18 mouse cellular contexts compared by ENCODE assay signal in genomic region chr6:142718167-142718566, GRCm38 (mm10). TPM values are rescaled to one million over a fixed set of nuclear protein-coding genes. Genes with fewer than 3 reads are reported as not detected.
DNase-seq lines count a peak whose midpoint lies in the region; ATAC-seq and TF ChIP-seq lines count a peak whose summit lies in the region.
"Had no signal": no experiment of that assay in that cellular context is flagged by ENCODE, and none has a peak within 500 bp of the region (broad histone marks: within the 10 kb centered on the region; RNA-seq: fewer than 3 reads in every experiment).

No protein-coding gene starts in this region.

- H3K9ac ChIP-seq in midbrain, postnatal 0 days (replicated peaks; ENCODE audit: low read length, poor library complexity, severe bottlenecking): no peak overlapping the region
- no peak overlapping the region for H3K9ac ChIP-seq in midbrain, embryonic 15.5 days
- H3K9ac ChIP-seq in liver, embryonic 14.5 days (replicated peaks): no peak overlapping the region
- H3K9ac ChIP-seq: liver, embryonic 15.5 days had no signal

- no peak overlapping the region for H3K4me2 ChIP-seq in midbrain, postnatal 0 days (ENCODE audit: low read depth, low read length, poor library complexity, severe bottlenecking)
- no peak overlapping the region for H3K4me2 ChIP-seq in midbrain, embryonic 15.5 days
- no peak overlapping the region for H3K4me2 ChIP-seq in liver, embryonic 14.5 days (ENCODE audit: low read depth)
- H3K4me2 ChIP-seq: liver, embryonic 15.5 days had no signal

- H3K27me3 ChIP-seq in midbrain, postnatal 0 days (ENCODE audit: insufficient read depth, low read length): no peaks in the 10 kb centered on the region
- no peaks in the 10 kb centered on the region for H3K27me3 ChIP-seq in midbrain, embryonic 15.5 days (replicated peaks)
- H3K27me3 ChIP-seq in liver, embryonic 14.5 days (ENCODE audit: control insufficient read depth, insufficient read depth, low read length): no peaks in the 10 kb centered on the region
- H3K27me3 ChIP-seq: liver, embryonic 15.5 days had no signal

- WGBS in midbrain, postnatal 0 days: 69% methylated on average over 7 of the region's 7 CpGs
- WGBS in midbrain, embryonic 15.5 days: 75% methylated on average over 7 of the region's 7 CpGs
- 58% methylated on average over 7 of the region's 7 CpGs for WGBS in liver, embryonic 14.5 days (ENCODE audit: insufficient replicate concordance)

- H3K4me3 ChIP-seq in gastrocnemius, adult 2 months: no peak overlapping the region
- H3K4me3 ChIP-seq in midbrain, postnatal 0 days (ENCODE audit: low read depth, low read length): no peak overlapping the region
- no peak overlapping the region for H3K4me3 ChIP-seq in midbrain, embryonic 15.5 days
- H3K4me3 ChIP-seq in liver, embryonic 14.5 days (ENCODE audit: insufficient read depth in 1 of 2, low read depth in 2 of 2, low read length in 2 of 2): no peak overlapping the region
- H3K4me3 ChIP-seq: erythroblast, embryonic 14.5 days; liver, embryonic 15.5 days; megakaryocyte, embryonic 14.5 days had no signal

- no peak for DNase-seq in gastrocnemius, adult 2 months
- DNase-seq in gastrocnemius, postnatal 14 days: no peak
- DNase-seq in midbrain, postnatal 0 days (ENCODE audit: low spot score): no peak
- DNase-seq in liver, embryonic 14.5 days (ENCODE audit: low read depth in 3 of 3, low spot score in 3 of 3): no peak
- DNase-seq in urinary bladder, postnatal 25 days (ENCODE audit: low spot score): no peak
- DNase-seq in cerebellum, adult 9-10 months: no peak
- DNase-seq in heart, adult 18-20 months: no peak
- DNase-seq: adrenal gland, adult 2 months; B cell, adult 2 months; embryo, embryonic 11 days; gastrocnemius, postnatal 36 days; kidney, adult 11 months; spleen, adult 18-20 months; thymus, adult 18-20 months had no signal

- H3K36me3 ChIP-seq in midbrain, postnatal 0 days (ENCODE audit: insufficient read depth, low read length): no peaks in the 10 kb centered on the region
- no peaks in the 10 kb centered on the region for H3K36me3 ChIP-seq in midbrain, embryonic 15.5 days (replicated peaks)
- H3K36me3 ChIP-seq in liver, embryonic 14.5 days (replicated peaks; ENCODE audit: control insufficient read depth, insufficient read depth, low read depth): no peaks in the 10 kb centered on the region
- H3K36me3 ChIP-seq: liver, embryonic 15.5 days had no signal

- TF ChIP-seq CTCF in gastrocnemius, adult 2 months (IDR thresholded peaks at IDR 0.05): peak; percentile 6; the same call in 1 of the 2 replicates
- TF ChIP-seq CTCF in midbrain, postnatal 0 days (IDR thresholded peaks at IDR 0.05): peak; percentile 35
- TF ChIP-seq CTCF in liver, embryonic 14.5 days (IDR thresholded peaks at IDR 0.05; ENCODE audit: low read depth): peak; percentile 23

- no peak for TF ChIP-seq EP300 in liver, embryonic 14.5 days (IDR thresholded peaks at IDR 0.05; ENCODE audit: low read depth)

- H3K27ac ChIP-seq in gastrocnemius, adult 2 months: no peak overlapping the region; the same call in 1 of the 2 replicates
- H3K27ac ChIP-seq in midbrain, postnatal 0 days (ENCODE audit: low read depth, low read length): no peak overlapping the region
- no peak overlapping the region for H3K27ac ChIP-seq in midbrain, embryonic 15.5 days
- no peak overlapping the region for H3K27ac ChIP-seq in liver, embryonic 14.5 days
- H3K27ac ChIP-seq: liver, embryonic 15.5 days had no signal

- ATAC-seq in midbrain, postnatal 0 days (ENCODE audit: low FRiP score): no peak
- no peak for ATAC-seq in midbrain, embryonic 15.5 days (replicated peaks)
- ATAC-seq in liver, embryonic 14.5 days (ENCODE audit: insufficient read depth): no peak

- intact Hi-C loops in gastrocnemius, adult 2 months (cut with DNase I): no loop called here
- intact Hi-C loops in gastrocnemius, postnatal 14 days (cut with DNase I; ENCODE audit: low total_unique reads): no loop called here

- H3K4me1 ChIP-seq in midbrain, postnatal 0 days (ENCODE audit: insufficient read depth, low read length): no peaks in the 10 kb centered on the region
- H3K4me1 ChIP-seq in midbrain, embryonic 15.5 days: no peaks in the 10 kb centered on the region
- no peaks in the 10 kb centered on the region for H3K4me1 ChIP-seq in liver, embryonic 14.5 days (replicated peaks; ENCODE audit: control insufficient read depth in 2 of 2, insufficient read depth in 2 of 2, low read length in 1 of 2)
- H3K4me1 ChIP-seq: liver, embryonic 15.5 days; megakaryocyte, embryonic 14.5 days had no signal

- H3K9me3 ChIP-seq in midbrain, postnatal 0 days (ENCODE audit: low read length): no peaks in the 10 kb centered on the region; the same call in 1 of the 2 replicates
- no peaks in the 10 kb centered on the region for H3K9me3 ChIP-seq in midbrain, embryonic 15.5 days
- H3K9me3 ChIP-seq in liver, embryonic 14.5 days (ENCODE audit: control insufficient read depth, low read length): no peaks in the 10 kb centered on the region
- H3K9me3 ChIP-seq: liver, embryonic 15.5 days had no signal

RNA-seq across cellular contexts. Expression of gene Abcc9, which starts 16.1 kb away (rescaled TPM):
- 100 to 1,000 TPM; 123 to 135 TPM for total RNA-seq in gastrocnemius, adult 2 months (2021)
- 100 to 1,000 TPM; 126 to 127 TPM for total RNA-seq in gastrocnemius, postnatal 14 days (2021)
- 9.7 and 10.7 TPM in 2 replicates for total RNA-seq in midbrain, postnatal 0 days (2014; rRNA removed)
- polyA plus RNA-seq in midbrain, postnatal 0 days (2015; fragmentation: Nextera tagmentation; extraction: Ambion mirVana): 1.9 and 2.3 TPM in 2 replicates
- 3.1 and 3.6 TPM in 2 replicates for polyA plus RNA-seq in midbrain, embryonic 15.5 days (2015; fragmentation: Nextera tagmentation; extraction: Ambion mirVana)
- polyA plus RNA-seq in liver, embryonic 14.5 days (2012; rRNA removed): 1.6 and 2.0 TPM in 2 replicates
- polyA plus RNA-seq in liver, embryonic 14.5 days (2014; fragmentation: Nextera tagmentation; extraction: Ambion mirVana): 1.0 and 1.3 TPM in 2 replicates
- 100 to 1,000 TPM; 236 to 257 TPM for total RNA-seq in heart, adult 18-20 months (2021)
- polyA plus RNA-seq: erythroblast, embryonic 14.5 days had no signal

RNA-seq across cellular contexts. Expression of gene Cmas, which starts 38.3 kb away (rescaled TPM):
- 10 to 100 TPM; 27.5 to 31.6 TPM for total RNA-seq in gastrocnemius, adult 2 months (2021)
- total RNA-seq in gastrocnemius, postnatal 14 days (2021): 10 to 100 TPM; 24.9 to 31.1 TPM
- total RNA-seq in midbrain, postnatal 0 days (2014; rRNA removed): 105 and 111 TPM in 2 replicates
- polyA plus RNA-seq in midbrain, postnatal 0 days (2015; fragmentation: Nextera tagmentation; extraction: Ambion mirVana): 208 and 220 TPM in 2 replicates
- polyA plus RNA-seq in midbrain, embryonic 15.5 days (2015; fragmentation: Nextera tagmentation; extraction: Ambion mirVana): 213 and 222 TPM in 2 replicates
- polyA plus RNA-seq in liver, embryonic 14.5 days (2012; rRNA removed): 43.3 and 80.7 TPM in 2 replicates
- polyA plus RNA-seq in liver, embryonic 14.5 days (2014; fragmentation: Nextera tagmentation; extraction: Ambion mirVana): 176 and 181 TPM in 2 replicates
- total RNA-seq in heart, adult 18-20 months (2021): 10 to 100 TPM; 30.6 to 35.1 TPM

Comparison
In these comparisons a context has a peak if more than half of its experiments do, and no peak if none do; other contexts are left out.
1. RNA of gene Abcc9, which starts 16.1 kb away (total RNA-seq): 236 to 257 TPM in heart, adult 18-20 months, 123 to 135 TPM in gastrocnemius, adult 2 months and 126 to 127 TPM in gastrocnemius, postnatal 14 days; 9.7 to 10.7 TPM in midbrain, postnatal 0 days; every median in the first group is over 10 times any median in the second.
2. Peak in every context shown above with its lines, with median percentiles within 50 percentile points of each other: CTCF ChIP-seq.